Mouse (Mus musculus): ENCODE measurements around the gene Hist2h3c2. TPM values are rescaled to one million over a fixed set of nuclear protein-coding genes. Genes with fewer than 3 reads are reported as not detected.
A peak's percentile ranks its signal among the peaks of the same experiment; 100 is the strongest.

The Hist2h3c2 gene
- polyA plus RNA-seq, 2 experiments: 14.6 to 91.6 TPM

GRCm38 (mm10) chr3:96268051-96268775, 29.3 kb upstream of the Hist2h3c2 start, which contains the start of gene Hist2h3b:
Gene Hist2h3b, plus strand, starts transcription at chr3:96268654.
- TF ChIP-seq CTCF (IDR thresholded peaks at IDR 0.05; ENCODE audit: low read depth) (no peak), EP300 (IDR thresholded peaks at IDR 0.05; ENCODE audit: low read depth) (peak; percentile 64)
- peak within 1 kb of the TSS; percentile 63 for H3K4me3 ChIP-seq (ENCODE audit: insufficient read depth in 1 of 2, low read depth in 2 of 2, low read length in 2 of 2)
- WGBS (ENCODE audit: insufficient replicate concordance): 22% methylated on average over 29 of the region's 30 CpGs

DNA sequence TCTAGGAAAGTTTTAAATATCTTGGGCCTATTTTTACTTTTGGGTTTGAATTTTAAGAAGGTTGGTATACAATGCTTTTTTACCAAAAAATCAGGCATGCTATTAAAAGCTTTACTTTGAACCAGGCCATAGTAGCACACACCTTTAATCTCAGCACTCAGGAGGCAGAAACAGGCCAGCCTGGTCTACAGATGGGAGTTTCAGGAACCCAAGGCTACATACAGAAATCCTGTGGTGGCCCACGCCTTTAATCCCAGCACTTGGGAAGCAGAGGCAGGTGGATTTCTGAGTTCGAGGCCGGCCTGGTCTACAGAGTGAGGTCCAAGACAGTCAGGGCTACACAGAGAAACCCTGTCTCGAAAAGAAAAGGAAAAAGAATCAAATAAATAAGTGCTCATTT, 28.6 kb upstream of the Hist2h3c2 start:
- H3K4me2 ChIP-seq (ENCODE audit: low read depth): peak overlapping the region; percentile 80

More at GRCm38 (mm10) chr3:96268051-96268775, 29.3 kb upstream of the Hist2h3c2 start, which contains the start of gene Hist2h3b:
- DNase-seq (ENCODE audit: low read depth in 3 of 3, low spot score in 3 of 3): peak; percentile 80 to 85 (median 82)
- ATAC-seq (ENCODE audit: insufficient read depth): peak; percentile 45
- peaks cover 29 to 35% of the 10 kb centered on the region in 2 experiments for H3K4me1 ChIP-seq (replicated peaks; ENCODE audit: control insufficient read depth in 2 of 2, insufficient read depth in 2 of 2, low read length in 1 of 2)
- no peaks in the 10 kb centered on the region for H3K36me3 ChIP-seq (replicated peaks; ENCODE audit: control insufficient read depth, insufficient read depth, low read depth)
- H3K27ac ChIP-seq: peak within 1 kb of the TSS; percentile 97
- peak within 1 kb of the TSS; percentile 82 for H3K4me2 ChIP-seq (ENCODE audit: low read depth)
- H3K9me3 ChIP-seq (ENCODE audit: control insufficient read depth, low read length): no peaks in the 10 kb centered on the region
- H3K9ac ChIP-seq (replicated peaks): peak within 1 kb of the TSS; percentile 97
- H3K27me3 ChIP-seq (ENCODE audit: control insufficient read depth, insufficient read depth, low read length): no peaks in the 10 kb centered on the region

GRCm38 (mm10) chr3:96266132-96266710, 27.3 kb upstream of the Hist2h3c2 start:
- Histone ChIP-seq H3K4me2 (ENCODE audit: low read depth) (peak overlapping the region; percentile 31), H3K36me3 (replicated peaks; ENCODE audit: control insufficient read depth, insufficient read depth, low read depth) (no peaks in the 10 kb centered on the region), H3K4me3 (ENCODE audit: insufficient read depth in 1 of 2, low read depth in 2 of 2, low read length in 2 of 2) (no peak overlapping the region), H3K9me3 (ENCODE audit: control insufficient read depth, low read length) (no peaks in the 10 kb centered on the region), H3K4me1 (replicated peaks; ENCODE audit: control insufficient read depth in 2 of 2, insufficient read depth in 2 of 2, low read length in 1 of 2) (peaks cover 36 to 44% of the 10 kb centered on the region in 2 experiments), H3K9ac (replicated peaks) (peak overlapping the region; percentile 49), H3K27ac (peak overlapping the region; percentile 97), H3K27me3 (ENCODE audit: control insufficient read depth, insufficient read depth, low read length) (no peaks in the 10 kb centered on the region)
- TF ChIP-seq CTCF (IDR thresholded peaks at IDR 0.05; ENCODE audit: low read depth): no peak
- 0 out of 2 replicates have a peak, but pooled peaks have one; percentile 32 for TF ChIP-seq EP300 (IDR thresholded peaks at IDR 0.05; ENCODE audit: low read depth)
- DNase-seq (ENCODE audit: low read depth in 3 of 3, low spot score in 3 of 3): no peak
- ATAC-seq (ENCODE audit: insufficient read depth): no peak
- WGBS (ENCODE audit: insufficient replicate concordance): 41% methylated on average over 8 of the region's 8 CpGs

More for the DNA sequence above, 28.6 kb upstream of the Hist2h3c2 start:
- DNase-seq (ENCODE audit: low read depth in 3 of 3, low spot score in 3 of 3): no peak
- no peak for ATAC-seq (ENCODE audit: insufficient read depth)
- Histone ChIP-seq H3K27ac (peak overlapping the region; percentile 97), H3K36me3 (replicated peaks; ENCODE audit: control insufficient read depth, insufficient read depth, low read depth) (no peaks in the 10 kb centered on the region), H3K27me3 (ENCODE audit: control insufficient read depth, insufficient read depth, low read length) (no peaks in the 10 kb centered on the region), H3K9me3 (ENCODE audit: control insufficient read depth, low read length) (no peaks in the 10 kb centered on the region), H3K9ac (replicated peaks) (peak overlapping the region; percentile 83), H3K4me3 (ENCODE audit: insufficient read depth in 1 of 2, low read depth in 2 of 2, low read length in 2 of 2) (peak overlapping the region in 1 of 2 experiments; percentile 54; a peak in 2 of 4 replicates), H3K4me1 (replicated peaks; ENCODE audit: control insufficient read depth in 2 of 2, insufficient read depth in 2 of 2, low read length in 1 of 2) (peaks cover 29 to 35% of the 10 kb centered on the region in 2 experiments)
- no peak for TF ChIP-seq EP300 (IDR thresholded peaks at IDR 0.05; ENCODE audit: low read depth)
- TF ChIP-seq CTCF (IDR thresholded peaks at IDR 0.05; ENCODE audit: low read depth): no peak
- WGBS (ENCODE audit: insufficient replicate concordance): 59% methylated on average over 4 of the region's 4 CpGs

GRCm38 (mm10) chr3:96264404-96264949, 25.6 kb upstream of the Hist2h3c2 start:
- Histone ChIP-seq H3K4me2 (ENCODE audit: low read depth) (peak overlapping the region; percentile 86), H3K9ac (replicated peaks) (peak overlapping the region; percentile 100), H3K27me3 (ENCODE audit: control insufficient read depth, insufficient read depth, low read length) (no peaks in the 10 kb centered on the region), H3K4me1 (replicated peaks; ENCODE audit: control insufficient read depth in 2 of 2, insufficient read depth in 2 of 2, low read length in 1 of 2) (peaks cover 37 to 44% of the 10 kb centered on the region in 2 experiments), H3K27ac (peak overlapping the region; percentile 100), H3K4me3 (ENCODE audit: insufficient read depth in 1 of 2, low read depth in 2 of 2, low read length in 2 of 2) (peak overlapping the region; percentile 54 to 63; a peak in 3 of 4 replicates), H3K9me3 (ENCODE audit: control insufficient read depth, low read length) (no peaks in the 10 kb centered on the region), H3K36me3 (replicated peaks; ENCODE audit: control insufficient read depth, insufficient read depth, low read depth) (no peaks in the 10 kb centered on the region)
- ATAC-seq (ENCODE audit: insufficient read depth) (no peak), DNase-seq (ENCODE audit: low read depth in 3 of 3, low spot score in 3 of 3) (no peak)
- WGBS (ENCODE audit: insufficient replicate concordance): 63% methylated on average over 7 of the region's 7 CpGs
- no peak for TF ChIP-seq EP300 (IDR thresholded peaks at IDR 0.05; ENCODE audit: low read depth)
- TF ChIP-seq CTCF (IDR thresholded peaks at IDR 0.05; ENCODE audit: low read depth): no peak

Data from liver, embryonic 14.5 days (tissue).